Mouse (Mus musculus) embryonic fibroblast, embryonic 13.5 days (primary cell): ENCODE data around the gene Rasal2.

Source experiments
- CTCF ChIP-seq: IDR thresholded peaks from 2 replicates; pipeline ENCODE4 v1.5.1; 2011; ENCODE audit warnings: mild to moderate bottlenecking, control low read depth, low read length, moderate library complexity, borderline replicate concordance; ENCODE audit not compliant: insufficient read depth
- POLR2A ChIP-seq: IDR thresholded peaks from 2 replicates; pipeline ENCODE4 v1.6.1; 2011; ENCODE audit warnings: low read depth, mild to moderate bottlenecking, control low read depth, low read length, moderate library complexity

DNA sequence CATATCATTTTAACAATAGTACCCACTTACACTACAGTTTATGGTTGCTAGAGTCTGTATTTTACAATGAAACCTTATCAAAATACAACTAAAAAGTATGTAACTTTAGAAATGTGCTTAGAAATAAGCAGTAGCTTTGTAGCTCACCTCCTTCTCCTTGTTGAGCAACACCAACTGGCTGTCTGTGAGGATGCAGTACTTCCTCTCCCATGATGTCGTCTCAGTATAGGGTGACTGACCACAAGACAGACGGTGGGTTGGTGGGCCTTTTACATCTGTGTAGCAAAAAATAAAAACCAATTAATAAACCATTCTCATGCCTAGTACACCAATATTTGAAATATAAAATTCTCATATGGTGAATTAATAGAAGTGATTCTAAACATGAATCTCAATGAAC is 113.4 kb downstream of the Rasal2 start:
- no peak for TF ChIP-seq POLR2A
- no peak for TF ChIP-seq CTCF
